Mouse (Mus musculus) cerebellum, adult 2 months (tissue): Measurements from ENCODE around the gene Rimklb. TPM values are rescaled to one million over a fixed set of nuclear protein-coding genes. Genes with fewer than 3 reads are reported as not detected.
"Not testable (repeated sequence)": the region's sequence is repeated elsewhere in the genome, so short reads cannot be mapped to it uniquely, and the experiment has no call there.

Source experiments
- DNase-seq, 2 experiments: peaks; one replicate each; pipeline ENCODE4 v3.0.0; 2021
- H3K27ac ChIP-seq: fragments of 200-500 bp; 2 replicates; pipeline ENCODE4 v1.5.1; 2012; ENCODE audit warnings: low read length, control low read depth, inconsistent platforms; ENCODE audit not compliant: insufficient read depth
- H3K27me3 ChIP-seq: fragments of 200-500 bp; 2 replicates; pipeline ENCODE4 v1.6.1; 2012; ENCODE audit warnings: inconsistent platforms, mild to moderate bottlenecking, low read length, moderate library complexity; ENCODE audit not compliant: control insufficient read depth, insufficient read depth
- H3K4me1 ChIP-seq: fragments of 200-500 bp; 2 replicates; pipeline ENCODE4 v1.6.1; 2011; ENCODE audit warnings: low read length; ENCODE audit not compliant: control insufficient read depth, insufficient read depth
- H3K4me3 ChIP-seq: fragments of 200-500 bp; replicated peaks from 2 replicates; pipeline ENCODE3; 2011; ENCODE audit warnings: mild to moderate bottlenecking, low read depth, low read length, control low read depth; ENCODE audit not compliant: insufficient read depth
- CTCF ChIP-seq: fragments of 200-500 bp; IDR thresholded peaks from 2 replicates; pipeline ENCODE4 v1.5.1; 2011; ENCODE audit warnings: low read depth, mild to moderate bottlenecking, control low read depth, low read length, moderate library complexity, borderline replicate concordance; ENCODE audit not compliant: insufficient read depth
- POLR2A ChIP-seq: fragments of 200-500 bp; IDR thresholded peaks from 2 replicates; pipeline ENCODE4 v1.6.1; 2011; ENCODE audit warnings: low read length, control low read depth, borderline replicate concordance; ENCODE audit not compliant: insufficient read depth
- WGBS: fragments of 180-500 bp; shearing (Covaris S2); methylation state at CpG from one replicate; pipeline ENCODE4 v1.1.7; 2018; 5-methylcytosine and 5-hydroxymethylcytosine counted together
- polyA plus RNA-seq: library from polyadenylated mRNA; depleted of rRNA; stranded (reverse); fragments of >200 nt; gene quantifications from 2 replicates; pipeline ENCODE4 v1.2.3, GENCODE M21; 2012

Gene Rimklb
- polyA plus RNA-seq, 1 experiment = 32.7 TPM

- DNase-seq = no peak
- WGBS = 78% methylated on average over 8 of the region's 8 CpGs
- Histone ChIP-seq H3K27me3 (no peaks in the 10 kb centered on the region; the same call in 1 of the 2 replicates), H3K4me1 (no peaks in the 10 kb centered on the region), H3K4me3 (no peak overlapping the region), H3K27ac (no peak overlapping the region)
- TF ChIP-seq CTCF (no peak), POLR2A (no peak)
Measured at GRCm38 (mm10) chr6:122531466-122532174, 33.1 kb upstream of the Rimklb start.

GRCm38 (mm10) chr6:122528136-122528535, 29.6 kb upstream of the Rimklb start:
- Histone ChIP-seq H3K4me1 (no peaks in the 10 kb centered on the region), H3K4me3 (no peak overlapping the region), H3K27ac (no peak overlapping the region), H3K27me3 (no peaks in the 10 kb centered on the region)
- TF ChIP-seq CTCF (no peak), POLR2A (no peak)
- WGBS = 69% methylated on average over 11 of the region's 11 CpGs
- DNase-seq = no peak

DNA sequence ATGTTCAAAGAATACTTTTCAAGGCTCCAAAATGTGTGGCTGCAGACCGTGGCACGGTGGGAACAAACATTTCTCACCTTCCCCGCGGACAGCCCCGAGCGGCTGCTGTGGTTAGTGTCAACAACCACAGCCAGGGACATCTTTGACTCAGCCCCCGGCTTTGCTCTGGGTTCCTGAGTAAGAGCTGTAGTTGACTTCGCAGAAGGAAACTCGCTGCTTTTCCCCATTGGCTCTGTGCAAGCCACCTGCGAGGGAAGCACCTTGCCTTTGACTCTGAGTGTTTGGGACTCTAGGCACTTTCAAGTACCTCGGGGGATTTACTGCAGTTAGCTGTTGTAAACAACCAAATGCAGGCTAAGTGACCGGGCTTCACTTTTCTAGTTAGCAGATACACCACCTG, 29.0 kb upstream of the Rimklb start:
- no peak for DNase-seq
- H3K4me3 ChIP-seq = no peak overlapping the region
- TF ChIP-seq CTCF (no peak), POLR2A (no peak)
- H3K4me1 ChIP-seq = no peaks in the 10 kb centered on the region
- no peak overlapping the region for H3K27ac ChIP-seq
- 78% methylated on average over 12 of the region's 12 CpGs for WGBS
- H3K27me3 ChIP-seq = no peaks in the 10 kb centered on the region

GRCm38 (mm10) chr6:122523289-122523688, 24.7 kb upstream of the Rimklb start:
- no peak overlapping the region for H3K27ac ChIP-seq
- WGBS = 84% methylated on average over 8 of the region's 8 CpGs
- H3K4me3 ChIP-seq = no peak overlapping the region
- H3K4me1 ChIP-seq = no peaks in the 10 kb centered on the region
- no peaks in the 10 kb centered on the region for H3K27me3 ChIP-seq
- TF ChIP-seq CTCF (no peak), POLR2A (no peak)
- DNase-seq = no peak

GRCm38 (mm10) chr6:122522595-122522994, 24.0 kb upstream of the Rimklb start:
- Histone ChIP-seq H3K27ac (no peak overlapping the region), H3K4me1 (no peaks in the 10 kb centered on the region), H3K27me3 (no peaks in the 10 kb centered on the region), H3K4me3 (no peak overlapping the region)
- no peak for TF ChIP-seq POLR2A
- TF ChIP-seq CTCF = no peak
- WGBS = 70% methylated on average over 9 of the region's 9 CpGs
- DNase-seq = no peak

DNA sequence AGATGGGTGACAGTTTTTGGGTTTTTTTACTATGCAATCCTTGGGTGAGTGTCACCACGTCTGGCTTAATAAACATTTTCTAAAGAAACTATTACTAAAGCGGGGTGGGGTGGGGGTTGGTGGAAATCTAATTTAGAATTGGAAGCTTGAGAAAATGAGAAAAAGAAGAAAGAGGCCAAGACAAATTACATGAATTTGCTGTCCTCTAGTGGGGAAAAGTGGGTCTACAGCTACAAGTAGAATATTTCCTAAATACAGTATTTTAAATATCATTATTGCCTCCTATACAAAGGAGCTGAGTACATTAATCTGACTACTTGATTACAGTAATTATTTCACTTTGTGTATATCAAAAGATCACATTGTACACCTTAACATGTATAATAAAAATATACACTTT, 20.8 kb upstream of the Rimklb start:
- Histone ChIP-seq H3K27ac (no peak overlapping the region), H3K27me3 (no peaks in the 10 kb centered on the region), H3K4me3 (no peak overlapping the region), H3K4me1 (no peaks in the 10 kb centered on the region)
- WGBS = 34% methylated on average over 2 of the region's 2 CpGs
- no peak for TF ChIP-seq CTCF
- DNase-seq = no peak

DNA sequence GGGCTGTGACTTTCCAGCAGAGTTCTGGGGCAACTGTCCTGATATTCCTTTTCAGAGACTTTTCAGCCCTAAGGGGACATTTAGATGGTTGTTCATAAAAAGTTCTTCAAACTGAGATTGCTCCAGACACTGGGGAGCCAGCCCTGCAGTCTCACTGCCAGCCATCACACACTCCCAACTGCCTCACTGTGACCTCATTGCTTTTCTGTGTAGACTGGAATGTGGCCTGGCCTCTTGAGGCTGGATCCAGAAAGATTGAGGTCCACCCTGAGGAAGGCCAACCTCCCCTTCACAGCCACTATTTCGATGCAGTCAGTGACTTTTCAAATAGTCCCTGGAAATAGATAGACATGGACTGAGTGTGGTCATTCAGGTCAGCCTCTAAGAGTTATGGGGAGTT, 19.1 kb upstream of the Rimklb start:
- Histone ChIP-seq H3K27ac (no peak overlapping the region), H3K27me3 (no peaks in the 10 kb centered on the region), H3K4me3 (no peak overlapping the region), H3K4me1 (no peaks in the 10 kb centered on the region)
- TF ChIP-seq CTCF (no peak), POLR2A (no peak)
- WGBS = 74% methylated on average over 1 of the region's 1 CpGs
- DNase-seq = no peak

DNA sequence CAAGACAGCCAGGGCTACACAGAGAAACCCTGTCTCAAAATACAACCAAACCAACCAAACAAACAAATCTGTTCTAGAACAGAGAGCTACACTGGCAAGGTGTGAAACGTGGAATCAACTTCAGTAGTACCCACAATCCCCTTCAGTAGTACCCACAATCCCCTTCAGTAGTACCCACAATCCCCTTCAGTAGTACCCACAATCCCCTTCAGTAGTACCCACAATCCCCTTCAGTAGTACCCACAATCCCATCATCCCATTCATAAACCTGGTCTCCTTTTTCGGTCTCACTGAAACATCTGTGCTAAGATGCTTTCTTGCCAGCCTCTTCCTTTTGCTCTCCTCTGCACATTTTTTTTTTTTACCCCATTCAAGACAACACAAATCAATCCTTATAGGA, 17.2 kb upstream of the Rimklb start:
- H3K27ac ChIP-seq, H3K4me1 ChIP-seq, H3K27me3 ChIP-seq, H3K4me3 ChIP-seq, DNase-seq: not testable (repeated sequence)
- WGBS = 86% methylated on average over 2 of the region's 2 CpGs

DNA sequence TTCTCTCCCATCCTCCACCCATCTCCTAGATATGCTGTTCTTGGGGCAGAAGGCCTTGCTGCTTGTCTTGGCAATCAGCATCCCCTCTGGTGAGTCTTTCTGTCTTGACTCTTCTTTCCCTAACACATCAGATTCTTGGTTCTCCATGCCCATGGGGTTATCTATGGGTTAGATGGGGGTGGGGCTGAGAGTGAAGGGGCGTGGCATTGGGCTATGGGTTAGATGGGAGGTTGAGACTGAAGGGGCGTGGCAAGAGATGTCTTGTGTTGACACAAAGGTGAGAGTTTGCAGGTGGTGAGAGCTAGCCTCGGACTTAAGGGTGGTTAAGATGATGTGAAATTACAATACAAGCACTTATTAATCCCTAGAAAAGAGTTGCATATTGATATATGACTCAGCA, 15.8 kb upstream of the Rimklb start:
- DNase-seq = no peak
- no peak overlapping the region for H3K27ac ChIP-seq
- no peaks in the 10 kb centered on the region for H3K4me1 ChIP-seq
- TF ChIP-seq CTCF (no peak), POLR2A (no peak)
- 77% methylated on average over 3 of the region's 3 CpGs for WGBS
- no peak overlapping the region for H3K4me3 ChIP-seq
- H3K27me3 ChIP-seq = no peaks in the 10 kb centered on the region
